Mouse (Mus musculus) CH12.LX (cell line): Measurements from ENCODE around the gene Tnxb. TPM values are rescaled to one million over a fixed set of nuclear protein-coding genes. Genes with fewer than 3 reads are reported as not detected.

Experiments
- DNase-seq: peaks from one replicate; pipeline ENCODE4 v3.0.0-alpha.2; 2013; ENCODE audit errors: extremely low read depth
- H3K27ac ChIP-seq: 2 replicates; pipeline ENCODE4 v1.5.1; 2012; ENCODE audit warnings: low read depth, mild to moderate bottlenecking, control low read depth, moderate library complexity; ENCODE audit not compliant: insufficient read depth
- H3K27me3 ChIP-seq: replicated peaks from 2 replicates; pipeline ENCODE3; 2012; ENCODE audit warnings: inconsistent platforms
- H3K36me3 ChIP-seq, 2 experiments: replicated peaks in 1 of 2; 2 replicates each; pipeline versions ENCODE3 to v1.6.1; 2012; ENCODE audit warnings: inconsistent platforms in 1 of 2, low read length in 1 of 2, mild to moderate bottlenecking in 1 of 2, mixed read lengths in 1 of 2, moderate library complexity in 1 of 2; ENCODE audit not compliant: control insufficient read depth in 1 of 2, insufficient read depth in 1 of 2
- H3K4me1 ChIP-seq, 2 experiments: 2 replicates each; pipeline ENCODE4 v1.6.1; 2012; ENCODE audit warnings: inconsistent platforms in 1 of 2, moderate library complexity in 1 of 2; ENCODE audit not compliant: insufficient read depth in 2 of 2, control insufficient read depth in 1 of 2
- H3K4me2 ChIP-seq: 2 replicates; pipeline ENCODE4 v1.6.1; 2012; ENCODE audit warnings: low read depth, mild to moderate bottlenecking, control low read depth; ENCODE audit not compliant: poor library complexity, insufficient read depth, severe bottlenecking
- H3K4me3 ChIP-seq, 3 experiments: fragments of 150-350 bp in 1 of 3; sonication (generic) in 1 of 3; replicated peaks in 1 of 3; 2 replicates each; pipeline versions ENCODE3 to v1.5.1; 2011 to 2012; ENCODE audit warnings: low read depth in 2 of 3, low read length in 2 of 3, mild to moderate bottlenecking in 2 of 3, moderate library complexity in 2 of 3, control low read depth in 1 of 3, improper control_type of control experiment in 1 of 3, inconsistent platforms in 1 of 3, mixed read lengths in 1 of 3; ENCODE audit not compliant: poor library complexity in 1 of 3
- H3K79me2 ChIP-seq: replicated peaks from 2 replicates; pipeline ENCODE4 v1.6.1; 2012; ENCODE audit warnings: mild to moderate bottlenecking, moderate library complexity; ENCODE audit not compliant: control insufficient read depth, poor library complexity, insufficient read depth, severe bottlenecking; ENCODE audit errors: extremely low read depth
- H3K9ac ChIP-seq: 2 replicates; pipeline ENCODE4 v1.6.1; 2012; ENCODE audit warnings: low read depth, mild to moderate bottlenecking, control low read depth, moderate library complexity; ENCODE audit not compliant: insufficient read depth
- H3K9me3 ChIP-seq: replicated peaks from 2 replicates; pipeline ENCODE3; 2012; ENCODE audit warnings: low read length, inconsistent platforms, mixed read lengths
- CHD1 ChIP-seq: IDR thresholded peaks from 2 replicates; pipeline ENCODE4 v1.6.1; 2012; ENCODE audit warnings: low read depth, low read length, improper control_type of control experiment, inconsistent platforms
- CTCF ChIP-seq, 2 experiments: IDR thresholded peaks in 1 of 2; conservative IDR thresholded peaks in 1 of 2; 2 replicates each; pipeline ENCODE4 v1.5.1; 2011 to 2012; ENCODE audit warnings: low read depth in 2 of 2, low read length in 2 of 2, improper control_type of control experiment in 1 of 2, inconsistent platforms in 1 of 2, mild to moderate bottlenecking in 1 of 2, moderate library complexity in 1 of 2
- E2F4 ChIP-seq: IDR thresholded peaks from 2 replicates; pipeline ENCODE4 v1.6.1; 2011; ENCODE audit warnings: low read depth, low read length, improper control_type of control experiment; ENCODE audit not compliant: insufficient replicate concordance
- ELF1 ChIP-seq: IDR thresholded peaks from 2 replicates; pipeline ENCODE4 v1.6.1; 2014; ENCODE audit warnings: low read depth, mild to moderate bottlenecking, inconsistent platforms, low read length, improper control_type of control experiment
- EP300 ChIP-seq: IDR thresholded peaks from 2 replicates; pipeline ENCODE4 v1.6.1; 2011; ENCODE audit warnings: low read length, improper control_type of control experiment
- ETS1 ChIP-seq: conservative IDR thresholded peaks from 2 replicates; pipeline ENCODE4 v1.6.1; 2012; ENCODE audit warnings: low read depth, mild to moderate bottlenecking, inconsistent platforms, low read length, improper control_type of control experiment, moderate library complexity
- HCFC1 ChIP-seq: IDR thresholded peaks from 2 replicates; pipeline ENCODE4 v1.6.1; 2012; ENCODE audit warnings: low read depth, mild to moderate bottlenecking, inconsistent platforms, low read length, improper control_type of control experiment
- IRF4 ChIP-seq: IDR thresholded peaks from 2 replicates; pipeline ENCODE4 v1.6.1; 2014; ENCODE audit warnings: low read depth, mild to moderate bottlenecking, inconsistent platforms, low read length, improper control_type of control experiment
- JUN ChIP-seq: IDR thresholded peaks from 2 replicates; pipeline ENCODE4 v1.6.1; 2011; ENCODE audit warnings: low read depth, mild to moderate bottlenecking, low read length, improper control_type of control experiment, moderate library complexity; ENCODE audit not compliant: insufficient read depth
- KAT2A ChIP-seq: IDR thresholded peaks from 2 replicates; pipeline ENCODE4 v1.6.1; 2012; ENCODE audit warnings: low read length, improper control_type of control experiment, inconsistent platforms; ENCODE audit not compliant: insufficient replicate concordance
- MAX ChIP-seq: IDR thresholded peaks from 2 replicates; pipeline ENCODE4 v1.6.1; 2011; ENCODE audit warnings: low read length, improper control_type of control experiment
- MAZ ChIP-seq: IDR thresholded peaks from 2 replicates; pipeline ENCODE4 v1.6.1; 2012; ENCODE audit warnings: low read depth, mild to moderate bottlenecking, inconsistent platforms, low read length, improper control_type of control experiment, moderate library complexity
- MEF2A ChIP-seq: IDR thresholded peaks from 2 replicates; pipeline ENCODE4 v1.6.1; 2014; ENCODE audit warnings: low read depth, mild to moderate bottlenecking, inconsistent platforms, low read length, improper control_type of control experiment, borderline replicate concordance
- MYC ChIP-seq: IDR thresholded peaks from 2 replicates; pipeline ENCODE4 v1.6.1; 2011; ENCODE audit warnings: low read depth, mild to moderate bottlenecking, improper control_type of control experiment, low read length
- NRF1 ChIP-seq: IDR thresholded peaks from 2 replicates; pipeline ENCODE4 v1.6.1; 2014; ENCODE audit warnings: low read depth, mild to moderate bottlenecking, inconsistent platforms, low read length, improper control_type of control experiment, moderate library complexity
- RAD21 ChIP-seq: IDR thresholded peaks from 2 replicates; pipeline ENCODE4 v1.6.1; 2011; ENCODE audit warnings: low read depth, mild to moderate bottlenecking, low read length, improper control_type of control experiment, moderate library complexity
- SIN3A ChIP-seq: IDR thresholded peaks from 2 replicates; pipeline ENCODE4 v1.6.1; 2012; ENCODE audit warnings: low read length, improper control_type of control experiment, inconsistent platforms
- UBTF ChIP-seq: IDR thresholded peaks from 2 replicates; pipeline ENCODE4 v1.6.1; 2012; ENCODE audit warnings: low read depth, mild to moderate bottlenecking, inconsistent platforms, low read length, improper control_type of control experiment, moderate library complexity
- USF1 ChIP-seq: IDR thresholded peaks from 2 replicates; pipeline ENCODE4 v1.6.1; 2014; ENCODE audit warnings: low read depth, mild to moderate bottlenecking, inconsistent platforms, low read length, improper control_type of control experiment
- USF2 ChIP-seq: conservative IDR thresholded peaks from 2 replicates; pipeline ENCODE4 v1.6.1; 2011; ENCODE audit warnings: low read depth, low read length, improper control_type of control experiment
- ZC3H11A ChIP-seq: IDR thresholded peaks from 2 replicates; pipeline ENCODE4 v1.6.1; 2012; ENCODE audit warnings: low read depth, mild to moderate bottlenecking, inconsistent platforms, low read length, improper control_type of control experiment
- ZKSCAN1 ChIP-seq: IDR thresholded peaks from 2 replicates; pipeline ENCODE4 v1.6.1; 2012; ENCODE audit warnings: low read depth, inconsistent platforms, low read length, improper control_type of control experiment, borderline replicate concordance
- ZMIZ1 ChIP-seq: IDR thresholded peaks from 2 replicates; pipeline ENCODE4 v1.6.1; 2012; ENCODE audit warnings: low read depth, mild to moderate bottlenecking, inconsistent platforms, low read length, improper control_type of control experiment
- ZNF384 ChIP-seq: IDR thresholded peaks from 2 replicates; pipeline ENCODE4 v1.6.1; 2012; ENCODE audit warnings: low read depth, low read length, improper control_type of control experiment, inconsistent platforms
- dilution Hi-C: fragments of 300-500 bp; cut with MboI; formaldehyde crosslinking; loops from 2 replicates; pipeline ENCODE4 v1.14.3; 2020; ENCODE audit warnings: low sequenced_read_pairs; ENCODE audit not compliant: extremely low pct_unique_long_range_greater_than_20kb, extremely low pct_ligation_motif_present
- in situ Hi-C: fragments of 300-500 bp; cut with MboI; formaldehyde crosslinking; loops from 3 replicates; pipeline ENCODE4 v1.14.3; 2019; ENCODE audit warnings: low sequenced_read_pairs, low pct_ligation_motif_present, low pct_unique_long_range_greater_than_20kb, mixed read lengths
- polyA plus RNA-seq: library from polyadenylated mRNA; unstranded; fragments of >175 nt; gene quantifications from 2 replicates; pipeline ENCODE4 v1.2.1, GENCODE M21; 2012; ENCODE audit warnings: low read depth; ENCODE audit not compliant: insufficient read length
- total RNA-seq, 2 experiments: library from RNA; depleted of rRNA; stranded (reverse); fragments of 300-350 nt in 1 of 2; fragments of >200 nt in 1 of 2; gene quantifications; 2 replicates each; pipeline ENCODE4 v1.2.3; 2012 to 2014

Gene Tnxb
- total and polyA plus RNA-seq, 3 experiments: not detected

- Histone ChIP-seq H3K9ac (no peak within 1 kb of the TSS), H3K27me3 (peaks cover 53% of the 10 kb centered on the region), H3K27ac (no peak within 1 kb of the TSS), H3K9me3 (peaks cover 2% of the 10 kb centered on the region), H3K4me1 (peaks cover 2 to 3% of the 10 kb centered on the region in 2 experiments; a peak in 2 of 4 replicates), H3K36me3 (no peaks in the 10 kb centered on the region), H3K4me3 (peak within 1 kb of the TSS in 2 of 3 experiments; percentile 43 to 49), H3K79me2 (no peaks in the 10 kb centered on the region), H3K4me2 (peak within 1 kb of the TSS; percentile 75)
- no peak for DNase-seq
- in situ Hi-C loops (no loop called here), dilution Hi-C loops (no loop called here)
- TF ChIP-seq ETS1: no peak
- no peak for TF ChIP-seq MAX
- no peak for TF ChIP-seq UBTF
- no peak for TF ChIP-seq JUN
- no peak for TF ChIP-seq KAT2A
- no peak for TF ChIP-seq CHD1
Measured at GRCm38 (mm10) chr17:34627943-34628643, 42.2 kb upstream of the Tnxb start, which contains the start of gene Ppt2. Gene Ppt2, minus strand, starts transcription at chr17:34628510.

GRCm38 (mm10) chr17:34628644-34628967 is 41.7 kb upstream of the Tnxb start:
- Histone ChIP-seq H3K9ac (no peak overlapping the region), H3K27me3 (peaks cover 57% of the 10 kb centered on the region), H3K4me1 (peaks cover 2 to 3% of the 10 kb centered on the region in 2 experiments; a peak in 2 of 4 replicates)

GRCm38 (mm10) chr17:34629221-34629751 is 41.0 kb upstream of the Tnxb start, which contains the start of gene Prrt1:
Gene Prrt1, plus strand, starts transcription at chr17:34629533.
- H3K79me2 ChIP-seq: no peaks in the 10 kb centered on the region
- peaks cover 2% of the 10 kb centered on the region for H3K9me3 ChIP-seq
- H3K4me2 ChIP-seq: no peak within 1 kb of the TSS
- no peak within 1 kb of the TSS for H3K9ac ChIP-seq
- no peaks in the 10 kb centered on the region for H3K36me3 ChIP-seq
- H3K4me3 ChIP-seq: no peak within 1 kb of the TSS
- dilution Hi-C loops (no loop called here), in situ Hi-C loops (no loop called here)
- DNase-seq: no peak
- H3K27ac ChIP-seq: no peak within 1 kb of the TSS
- peaks cover 2 to 3% of the 10 kb centered on the region in 2 experiments; a peak in 2 of 4 replicates for H3K4me1 ChIP-seq
- peaks cover 64% of the 10 kb centered on the region for H3K27me3 ChIP-seq
- no peak for TF ChIP-seq USF1
- TF ChIP-seq SIN3A: no peak
- TF ChIP-seq HCFC1: no peak
- TF ChIP-seq E2F4: no peak
- no peak for TF ChIP-seq EP300
- TF ChIP-seq CTCF (conservative IDR thresholded peaks at IDR 0.05 in 1 of 2, IDR thresholded peaks at IDR 0.05 in 1 of 2; ENCODE audit: low read depth in 2 of 2, low read length in 2 of 2): no peak
- no peak for TF ChIP-seq JUN
- no peak for TF ChIP-seq ZC3H11A
- no peak for TF ChIP-seq RAD21
- no peak for TF ChIP-seq ETS1
- TF ChIP-seq USF2: no peak
- no peak for TF ChIP-seq ELF1
- no peak for TF ChIP-seq ZMIZ1
- TF ChIP-seq MAZ: no peak
- TF ChIP-seq MEF2A: no peak
- TF ChIP-seq NRF1: no peak
- no peak for TF ChIP-seq CHD1

More at GRCm38 (mm10) chr17:34628644-34628967, 41.7 kb upstream of the Tnxb start:
- H3K4me3 ChIP-seq: no peak overlapping the region
- H3K27ac ChIP-seq: no peak overlapping the region
- no peak for DNase-seq
- no peak for TF ChIP-seq CHD1
- no peak for TF ChIP-seq ZC3H11A
- TF ChIP-seq ZNF384: no peak
- TF ChIP-seq IRF4: no peak
- no peak for TF ChIP-seq ELF1
- no peak for TF ChIP-seq MYC
- no peak for TF ChIP-seq ZMIZ1
- TF ChIP-seq KAT2A: no peak
- no peak for TF ChIP-seq USF2
- TF ChIP-seq ZKSCAN1: no peak
- no peak for TF ChIP-seq UBTF
- TF ChIP-seq EP300: no peak
- in situ Hi-C loops (no loop called here), dilution Hi-C loops (no loop called here)
- peaks cover 2% of the 10 kb centered on the region for H3K9me3 ChIP-seq
- no peaks in the 10 kb centered on the region for H3K79me2 ChIP-seq
- no peak overlapping the region for H3K4me2 ChIP-seq
- no peaks in the 10 kb centered on the region for H3K36me3 ChIP-seq
